Mouse (Mus musculus): ENCODE data around the gene Egln2.

DNA sequence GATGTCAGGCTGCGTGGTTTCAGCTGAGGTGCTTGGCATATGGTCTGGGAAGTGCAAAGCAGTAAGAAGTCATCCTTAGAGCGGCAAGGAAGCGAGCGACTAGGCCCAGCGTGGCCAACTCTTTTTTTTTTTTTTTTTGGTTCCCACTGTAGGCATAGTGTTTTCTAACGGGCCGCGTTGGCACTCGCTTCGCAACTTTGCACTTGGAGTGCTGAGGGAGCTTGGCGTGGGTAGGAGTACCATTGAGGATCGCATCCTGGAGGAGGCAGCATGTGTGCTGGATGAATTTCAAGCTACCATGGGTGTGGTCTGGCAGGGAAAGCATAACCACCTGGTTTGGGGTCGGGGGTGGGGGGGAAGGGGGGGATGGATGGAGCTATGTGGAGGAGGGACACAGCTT, 10.6 kb downstream of the Egln2 start:
- TF ChIP-seq MAX (IDR thresholded peaks at IDR 0.05) = no peak
- TF ChIP-seq CTCF (IDR thresholded peaks at IDR 0.05; ENCODE audit: control insufficient read depth, insufficient read depth, insufficient read length) = no peak
- no peak for TF ChIP-seq USF1 (IDR thresholded peaks at IDR 0.05; ENCODE audit: low read depth)
- no peak for TF ChIP-seq MYOD1 (IDR thresholded peaks at IDR 0.05; ENCODE audit: control insufficient read depth, insufficient read length, low read depth)
- TF ChIP-seq MYOG (IDR thresholded peaks at IDR 0.05; ENCODE audit: control insufficient read depth, extremely low read depth, insufficient read length) = no peak
- TF ChIP-seq CEBPB (IDR thresholded peaks at IDR 0.05; ENCODE audit: low read depth) = no peak
- no peak for TF ChIP-seq FOSL1 (IDR thresholded peaks at IDR 0.05; ENCODE audit: insufficient read depth, low read length, poor library complexity, severe bottlenecking)
